Mouse (Mus musculus): ENCODE data around the gene Pif1. TPM values are rescaled to one million over a fixed set of nuclear protein-coding genes. Genes with fewer than 3 reads are reported as not detected.

The Pif1 gene
- polyA plus RNA-seq, 1 experiment from 2014 or later, result 8.7 TPM

GRCm38 (mm10) chr9:65580401-65581256 is 6.3 kb upstream of the Pif1 start:
- peak overlapping the region; percentile 86 for H3K4me2 ChIP-seq (ENCODE audit: low read length)
- no peak; the same call in 1 of the 2 replicates for ATAC-seq (ENCODE audit: insufficient number of reproducible peaks, insufficient read depth, low FRiP score, low read depth)
- 6% methylated on average over 28 of the region's 29 CpGs for WGBS
- H3K27me3 ChIP-seq (ENCODE audit: control insufficient read depth, insufficient read depth, low read length), result no peaks in the 10 kb centered on the region
- H3K9me3 ChIP-seq (ENCODE audit: control insufficient read depth, low read length), result no peaks in the 10 kb centered on the region
- H3K36me3 ChIP-seq (ENCODE audit: control insufficient read depth, insufficient read depth, low read length), result no peaks in the 10 kb centered on the region
- peak overlapping the region; percentile 65 for H3K9ac ChIP-seq (ENCODE audit: low read length)
- H3K4me1 ChIP-seq (ENCODE audit: control insufficient read depth in 2 of 2, insufficient read depth in 2 of 2, low read length in 2 of 2), result peaks cover 33 to 44% of the 10 kb centered on the region in 2 experiments
- H3K27ac ChIP-seq (replicated peaks in 1 of 2; ENCODE audit: control insufficient read depth in 1 of 2, insufficient read depth in 1 of 2, low read depth in 2 of 2, low read length in 2 of 2), result peak overlapping the region; percentile 59 to 82
- H3K4me3 ChIP-seq (ENCODE audit: control insufficient read depth in 1 of 2, insufficient read depth in 1 of 2, low read depth in 1 of 2, low read length in 2 of 2), result peak overlapping the region; percentile 43 to 47

- H3K4me1 ChIP-seq (ENCODE audit: control insufficient read depth in 2 of 2, insufficient read depth in 2 of 2, low read length in 2 of 2), result peaks cover 19 to 25% of the 10 kb centered on the region in 2 experiments
- H3K4me2 ChIP-seq (ENCODE audit: low read length), result no peak overlapping the region
- H3K36me3 ChIP-seq (ENCODE audit: control insufficient read depth, insufficient read depth, low read length), result no peaks in the 10 kb centered on the region
- H3K4me3 ChIP-seq (ENCODE audit: control insufficient read depth in 1 of 2, insufficient read depth in 1 of 2, low read depth in 1 of 2, low read length in 2 of 2), result no peak overlapping the region
- no peaks in the 10 kb centered on the region for H3K9me3 ChIP-seq (ENCODE audit: control insufficient read depth, low read length)
- no peaks in the 10 kb centered on the region for H3K27me3 ChIP-seq (ENCODE audit: control insufficient read depth, insufficient read depth, low read length)
- ATAC-seq (ENCODE audit: insufficient number of reproducible peaks, insufficient read depth, low FRiP score, low read depth), result no peak
- no peak overlapping the region for H3K27ac ChIP-seq (replicated peaks in 1 of 2; ENCODE audit: control insufficient read depth in 1 of 2, insufficient read depth in 1 of 2, low read depth in 2 of 2, low read length in 2 of 2)
- H3K9ac ChIP-seq (ENCODE audit: low read length), result no peak overlapping the region
- WGBS, result 25% methylated on average over 8 of the region's 8 CpGs
Measured at GRCm38 (mm10) chr9:65583045-65583444, 3.9 kb upstream of the Pif1 start.

- Histone ChIP-seq H3K27me3 (ENCODE audit: control insufficient read depth, insufficient read depth, low read length) (no peaks in the 10 kb centered on the region), H3K4me3 (ENCODE audit: control insufficient read depth in 1 of 2, insufficient read depth in 1 of 2, low read depth in 1 of 2, low read length in 2 of 2) (peak overlapping the region; percentile 61 to 71), H3K9ac (ENCODE audit: low read length) (peak overlapping the region; percentile 79), H3K4me1 (ENCODE audit: control insufficient read depth in 2 of 2, insufficient read depth in 2 of 2, low read length in 2 of 2) (peaks cover 11 to 20% of the 10 kb centered on the region in 2 experiments; a peak in 3 of 4 replicates), H3K4me2 (ENCODE audit: low read length) (peak overlapping the region; percentile 96), H3K27ac (replicated peaks in 1 of 2; ENCODE audit: control insufficient read depth in 1 of 2, insufficient read depth in 1 of 2, low read depth in 2 of 2, low read length in 2 of 2) (peak overlapping the region; percentile 18 to 66), H3K36me3 (ENCODE audit: control insufficient read depth, insufficient read depth, low read length) (peaks cover 22% of the 10 kb centered on the region), H3K9me3 (ENCODE audit: control insufficient read depth, low read length) (no peaks in the 10 kb centered on the region)
- 0% methylated on average over 6 of the region's 6 CpGs for WGBS
- 0 out of 2 replicates have a peak, but pooled peaks have one; percentile 2 for ATAC-seq (ENCODE audit: insufficient number of reproducible peaks, insufficient read depth, low FRiP score, low read depth)
Measured at GRCm38 (mm10) chr9:65587270-65587572, 261 bp downstream of the Pif1 start.

DNA sequence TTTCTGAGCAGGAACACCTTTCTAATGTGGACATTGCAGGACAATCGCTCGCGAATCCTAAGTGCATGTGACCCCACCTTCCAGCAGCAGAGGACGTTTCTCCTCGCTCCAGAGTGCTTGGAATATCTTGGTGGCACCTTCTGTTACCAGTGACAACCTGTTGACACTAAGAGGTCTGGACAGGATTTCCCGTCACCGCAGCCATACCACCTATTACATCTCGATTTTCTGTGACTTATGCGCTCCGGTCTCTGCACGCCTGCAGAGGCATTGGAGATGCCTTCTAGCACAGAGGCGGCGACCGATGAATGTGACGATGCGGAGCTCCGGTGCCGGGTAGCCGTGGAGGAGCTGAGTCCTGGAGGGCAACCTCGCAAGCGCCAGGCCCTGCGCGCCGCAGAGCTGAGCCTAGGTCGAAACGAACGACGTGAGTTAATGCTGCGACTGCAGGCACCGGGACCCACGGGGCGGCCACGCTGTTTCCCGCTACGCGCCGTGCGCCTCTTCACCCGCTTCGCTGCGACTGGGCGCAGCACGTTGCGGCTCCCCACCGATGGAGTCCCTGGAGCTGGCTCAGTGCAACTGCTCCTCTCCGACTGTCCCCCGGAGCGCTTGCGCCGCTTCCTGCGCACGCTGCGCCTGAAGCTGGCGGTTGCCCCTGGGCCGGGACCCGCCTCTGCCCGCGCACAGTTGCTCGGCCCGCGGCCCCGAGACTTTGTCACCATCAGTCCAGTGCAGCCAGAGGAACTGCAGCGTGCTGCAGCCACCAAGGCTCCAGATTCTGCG is 806 bp downstream of the Pif1 start:
- Histone ChIP-seq H3K27ac (replicated peaks in 1 of 2; ENCODE audit: control insufficient read depth in 1 of 2, insufficient read depth in 1 of 2, low read depth in 2 of 2, low read length in 2 of 2) (peak overlapping the region; percentile 18 to 66), H3K27me3 (ENCODE audit: control insufficient read depth, insufficient read depth, low read length) (no peaks in the 10 kb centered on the region), H3K4me3 (ENCODE audit: control insufficient read depth in 1 of 2, insufficient read depth in 1 of 2, low read depth in 1 of 2, low read length in 2 of 2) (peak overlapping the region; percentile 61 to 71), H3K9me3 (ENCODE audit: control insufficient read depth, low read length) (no peaks in the 10 kb centered on the region), H3K9ac (ENCODE audit: low read length) (peak overlapping the region; percentile 79), H3K4me2 (ENCODE audit: low read length) (peak overlapping the region; percentile 96), H3K4me1 (ENCODE audit: control insufficient read depth in 2 of 2, insufficient read depth in 2 of 2, low read length in 2 of 2) (peaks cover 11 to 20% of the 10 kb centered on the region in 2 experiments; a peak in 3 of 4 replicates), H3K36me3 (ENCODE audit: control insufficient read depth, insufficient read depth, low read length) (peaks cover 28% of the 10 kb centered on the region)
- 0 out of 2 replicates have a peak, but pooled peaks have one; percentile 11 for ATAC-seq (ENCODE audit: insufficient number of reproducible peaks, insufficient read depth, low FRiP score, low read depth)
- under 1% methylated on average over 64 of the region's 64 CpGs for WGBS

DNA sequence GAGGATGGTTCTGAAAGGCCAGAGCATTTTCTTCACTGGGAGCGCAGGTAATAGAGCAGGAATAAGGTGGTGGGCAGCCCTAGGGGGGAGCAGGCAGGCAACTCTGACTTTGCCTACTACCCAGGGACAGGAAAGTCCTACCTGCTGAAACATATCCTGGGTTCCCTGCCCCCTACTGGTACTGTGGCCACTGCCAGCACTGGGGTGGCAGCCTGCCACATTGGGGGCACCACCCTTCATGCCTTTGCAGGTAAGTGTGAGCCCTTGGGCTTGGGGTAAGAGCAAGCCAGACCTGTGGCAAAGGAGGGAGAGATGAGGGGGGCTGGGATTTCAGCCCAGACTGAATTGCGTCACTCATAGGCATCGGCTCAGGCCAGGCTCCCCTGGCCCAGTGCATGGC is 2.1 kb downstream of the Pif1 start:
- 94% methylated on average over 3 of the region's 3 CpGs for WGBS
- H3K9me3 ChIP-seq (ENCODE audit: control insufficient read depth, low read length), result no peaks in the 10 kb centered on the region
- ATAC-seq (ENCODE audit: insufficient number of reproducible peaks, insufficient read depth, low FRiP score, low read depth), result no peak
- H3K4me3 ChIP-seq (ENCODE audit: control insufficient read depth in 1 of 2, insufficient read depth in 1 of 2, low read depth in 1 of 2, low read length in 2 of 2), result peak overlapping the region; percentile 61 to 71
- H3K27me3 ChIP-seq (ENCODE audit: control insufficient read depth, insufficient read depth, low read length), result no peaks in the 10 kb centered on the region
- peak overlapping the region; percentile 79 for H3K9ac ChIP-seq (ENCODE audit: low read length)
- H3K4me2 ChIP-seq (ENCODE audit: low read length), result peak overlapping the region; percentile 96
- H3K27ac ChIP-seq (replicated peaks in 1 of 2; ENCODE audit: control insufficient read depth in 1 of 2, insufficient read depth in 1 of 2, low read depth in 2 of 2, low read length in 2 of 2), result no peak overlapping the region
- H3K36me3 ChIP-seq (ENCODE audit: control insufficient read depth, insufficient read depth, low read length), result peaks cover 41% of the 10 kb centered on the region
- H3K4me1 ChIP-seq (ENCODE audit: control insufficient read depth in 2 of 2, insufficient read depth in 2 of 2, low read length in 2 of 2), result peaks cover 11 to 17% of the 10 kb centered on the region in 2 experiments; a peak in 3 of 4 replicates

DNA sequence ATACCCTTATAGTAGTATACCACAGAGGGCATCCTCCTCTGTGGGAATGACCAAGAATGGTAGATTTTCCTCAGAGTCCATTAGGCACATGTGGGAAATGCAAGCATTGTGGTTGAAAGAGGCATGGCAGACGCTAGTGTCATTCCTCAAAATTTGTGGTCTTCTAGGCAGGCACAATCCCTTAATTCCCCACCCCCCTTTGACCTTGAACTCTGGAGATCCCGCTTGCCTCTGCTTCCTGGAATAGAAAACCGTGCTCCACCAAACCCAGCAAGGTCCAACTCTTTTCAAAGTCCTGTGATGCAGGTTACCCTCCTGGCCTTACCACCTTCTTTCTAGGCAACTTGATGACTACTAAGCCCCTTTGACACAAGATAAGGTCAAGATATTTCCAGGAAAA is 5.8 kb downstream of the Pif1 start:
- Histone ChIP-seq H3K4me3 (ENCODE audit: control insufficient read depth in 1 of 2, insufficient read depth in 1 of 2, low read depth in 1 of 2, low read length in 2 of 2) (no peak overlapping the region), H3K4me2 (ENCODE audit: low read length) (no peak overlapping the region), H3K27me3 (ENCODE audit: control insufficient read depth, insufficient read depth, low read length) (no peaks in the 10 kb centered on the region), H3K27ac (replicated peaks in 1 of 2; ENCODE audit: control insufficient read depth in 1 of 2, insufficient read depth in 1 of 2, low read depth in 2 of 2, low read length in 2 of 2) (no peak overlapping the region), H3K36me3 (ENCODE audit: control insufficient read depth, insufficient read depth, low read length) (peaks cover 61% of the 10 kb centered on the region), H3K9ac (ENCODE audit: low read length) (no peak overlapping the region), H3K9me3 (ENCODE audit: control insufficient read depth, low read length) (no peaks in the 10 kb centered on the region), H3K4me1 (ENCODE audit: control insufficient read depth in 2 of 2, insufficient read depth in 2 of 2, low read length in 2 of 2) (peaks cover 9 to 14% of the 10 kb centered on the region in 2 experiments; a peak in 3 of 4 replicates)
- ATAC-seq (ENCODE audit: insufficient number of reproducible peaks, insufficient read depth, low FRiP score, low read depth), result no peak
- 85% methylated on average over 3 of the region's 3 CpGs for WGBS

GRCm38 (mm10) chr9:65593596-65593995 is 6.6 kb downstream of the Pif1 start:
- 89% methylated on average over 9 of the region's 9 CpGs for WGBS
- Histone ChIP-seq H3K36me3 (ENCODE audit: control insufficient read depth, insufficient read depth, low read length) (peaks cover 61% of the 10 kb centered on the region), H3K27ac (replicated peaks in 1 of 2; ENCODE audit: control insufficient read depth in 1 of 2, insufficient read depth in 1 of 2, low read depth in 2 of 2, low read length in 2 of 2) (no peak overlapping the region), H3K9me3 (ENCODE audit: control insufficient read depth, low read length) (no peaks in the 10 kb centered on the region), H3K4me2 (ENCODE audit: low read length) (no peak overlapping the region), H3K9ac (ENCODE audit: low read length) (no peak overlapping the region), H3K27me3 (ENCODE audit: control insufficient read depth, insufficient read depth, low read length) (no peaks in the 10 kb centered on the region), H3K4me1 (ENCODE audit: control insufficient read depth in 2 of 2, insufficient read depth in 2 of 2, low read length in 2 of 2) (peaks cover 8 to 9% of the 10 kb centered on the region in 2 experiments; a peak in 3 of 4 replicates), H3K4me3 (ENCODE audit: control insufficient read depth in 1 of 2, insufficient read depth in 1 of 2, low read depth in 1 of 2, low read length in 2 of 2) (no peak overlapping the region)
- no peak for ATAC-seq (ENCODE audit: insufficient number of reproducible peaks, insufficient read depth, low FRiP score, low read depth)
